Mouse (Mus musculus): Measurements from ENCODE around the gene Slc41a2. TPM values are rescaled to one million over a fixed set of nuclear protein-coding genes. Genes with fewer than 3 reads are reported as not detected.

The Slc41a2 gene
- polyA plus RNA-seq, 1 experiment from 2014 or later: 4.9 TPM

Other genes starting within 250 kb of the Slc41a2 start
- 0.60 and 0.63 TPM in 2 replicates for gene D10Wsu102e, start 22.3 kb upstream of the Slc41a2 start, polyA plus RNA-seq (2014; fragmentation: Nextera tagmentation; extraction: Ambion mirVana)
- 5.6 and 6.5 TPM in 2 replicates for gene Aldh1l2, start 196.3 kb upstream of the Slc41a2 start, polyA plus RNA-seq (2014; fragmentation: Nextera tagmentation; extraction: Ambion mirVana)
- gene Washc4, start 205.9 kb upstream of the Slc41a2 start, polyA plus RNA-seq (2014; fragmentation: Nextera tagmentation; extraction: Ambion mirVana): 41.4 and 42.9 TPM in 2 replicates